Mouse (Mus musculus) hindbrain, postnatal 0 days (tissue): ENCODE results near the gene Npy1r. TPM values are rescaled to one million over a fixed set of nuclear protein-coding genes. Genes with fewer than 3 reads are reported as not detected.

ENCODE experiments used
- ATAC-seq: fragments of 200-750 bp; cut with Nextera tagmentation; 2 replicates; pipeline ENCODE4 v1.8.0; 2017; ENCODE audit warnings: mild to moderate bottlenecking, moderate TSS enrichment, moderate library complexity
- DNase-seq: peaks from one replicate; pipeline ENCODE4 v3.0.0-alpha.2; 2015; ENCODE audit warnings: low spot score
- H3K27ac ChIP-seq: fragments of 300-500 bp; sonication (generic); 2 replicates; pipeline ENCODE4 v1.5.1; 2014; ENCODE audit warnings: mild to moderate bottlenecking
- H3K27me3 ChIP-seq: fragments of 300-500 bp; sonication (generic); 2 replicates; pipeline ENCODE4 v1.6.1; 2014; ENCODE audit warnings: low read length, mixed read lengths; ENCODE audit not compliant: insufficient read depth
- H3K36me3 ChIP-seq: fragments of 300-500 bp; sonication (generic); 2 replicates; pipeline ENCODE4 v1.6.1; 2014; ENCODE audit warnings: low read length, mixed read lengths; ENCODE audit not compliant: insufficient read depth
- H3K4me1 ChIP-seq: fragments of 300-500 bp; sonication (generic); 2 replicates; pipeline ENCODE4 v1.6.1; 2014; ENCODE audit warnings: antibody characterized with exemption, low read length, mixed read lengths; ENCODE audit not compliant: insufficient read depth
- H3K4me2 ChIP-seq: fragments of 300-500 bp; sonication (generic); 2 replicates; pipeline ENCODE4 v1.6.1; 2014; ENCODE audit warnings: low read depth, mild to moderate bottlenecking, low read length, moderate library complexity, mixed read lengths
- H3K4me3 ChIP-seq: fragments of 300-500 bp; sonication (generic); 2 replicates; pipeline ENCODE4 v1.5.1; 2014; ENCODE audit warnings: low read length
- H3K9ac ChIP-seq: fragments of 300-500 bp; sonication (generic); replicated peaks from 2 replicates; pipeline ENCODE4 v1.6.1; 2014; ENCODE audit warnings: mild to moderate bottlenecking, low read length, moderate library complexity, mixed read lengths
- H3K9me3 ChIP-seq: fragments of 300-500 bp; sonication (generic); 2 replicates; pipeline ENCODE4 v1.6.1; 2016; ENCODE audit warnings: low read length, mixed read lengths
- CTCF ChIP-seq: IDR thresholded peaks from 2 replicates; pipeline ENCODE4 v1.5.1; 2016; ENCODE audit warnings: antibody characterized with exemption, control low read depth, low read depth
- WGBS: fragments of 180-500 bp; shearing (Covaris S2); extraction: QIAGEN DNeasy Blood & Tissue Kit; methylation state at CpG from one replicate; pipeline ENCODE4 v1.1.7; 2014; 5-methylcytosine and 5-hydroxymethylcytosine counted together
- polyA plus RNA-seq: library from polyadenylated mRNA; unstranded; fragments of >200 nt; fragmentation: Nextera tagmentation; extraction: Ambion mirVana; gene quantifications from 2 replicates; pipeline ENCODE4 v1.2.1, GENCODE M21; 2015
- total RNA-seq: library from RNA; depleted of rRNA; stranded (reverse); fragments of >200 nt; gene quantifications from 2 replicates; pipeline ENCODE4 v1.2.3, GENCODE M21; 2014

The Npy1r gene
- total and polyA plus RNA-seq, 2 experiments from 2014 or later = 6.4 to 7.0 TPM

- TF ChIP-seq CTCF = no peak
- H3K36me3 ChIP-seq = no peaks in the 10 kb centered on the region
- no peak overlapping the region for H3K27ac ChIP-seq
- no peaks in the 10 kb centered on the region for H3K4me1 ChIP-seq
- H3K27me3 ChIP-seq = no peaks in the 10 kb centered on the region
- no peaks in the 10 kb centered on the region for H3K9me3 ChIP-seq
- peak overlapping the region; percentile 49 for H3K4me3 ChIP-seq
- 0 out of 2 replicates have a peak overlapping the region, but pooled peaks have one; percentile 3 for H3K9ac ChIP-seq
- H3K4me2 ChIP-seq = peak overlapping the region; percentile 85
- ATAC-seq (no peak), DNase-seq (peak; percentile 12)
- WGBS = 6% methylated on average over 7 of the region's 7 CpGs
Observed at GRCm38 (mm10) chr8:66698011-66698410, 1.0 kb downstream of the Npy1r start.

- DNase-seq (no peak), ATAC-seq (no peak)
- Histone ChIP-seq H3K27ac (no peak overlapping the region), H3K27me3 (no peaks in the 10 kb centered on the region), H3K4me3 (peak overlapping the region; percentile 49; the same call in 1 of the 2 replicates), H3K4me1 (no peaks in the 10 kb centered on the region), H3K9ac (no peak overlapping the region), H3K36me3 (no peaks in the 10 kb centered on the region), H3K4me2 (peak overlapping the region; percentile 85), H3K9me3 (no peaks in the 10 kb centered on the region)
- 73% methylated on average over 7 of the region's 7 CpGs for WGBS
- TF ChIP-seq CTCF = no peak
Observed at GRCm38 (mm10) chr8:66698782-66699181, 1.8 kb downstream of the Npy1r start.

GRCm38 (mm10) chr8:66714324-66714975, 17.5 kb downstream of the Npy1r start:
- Histone ChIP-seq H3K27ac (no peak overlapping the region), H3K27me3 (no peaks in the 10 kb centered on the region), H3K4me1 (no peaks in the 10 kb centered on the region), H3K4me2 (no peak overlapping the region), H3K9me3 (no peaks in the 10 kb centered on the region), H3K9ac (no peak overlapping the region), H3K4me3 (no peak overlapping the region), H3K36me3 (no peaks in the 10 kb centered on the region)
- ATAC-seq = no peak
- no peak for TF ChIP-seq CTCF
- no peak for DNase-seq
- WGBS = 82% methylated on average over 7 of the region's 7 CpGs

- Histone ChIP-seq H3K9ac (no peak overlapping the region), H3K4me3 (no peak overlapping the region), H3K4me1 (no peaks in the 10 kb centered on the region), H3K27me3 (no peaks in the 10 kb centered on the region), H3K9me3 (no peaks in the 10 kb centered on the region), H3K4me2 (no peak overlapping the region), H3K27ac (no peak overlapping the region), H3K36me3 (no peaks in the 10 kb centered on the region)
- TF ChIP-seq CTCF = no peak
- ATAC-seq (no peak), DNase-seq (no peak)
- 86% methylated on average over 2 of the region's 2 CpGs for WGBS
Observed at GRCm38 (mm10) chr8:66722835-66723234, 25.8 kb downstream of the Npy1r start.

GRCm38 (mm10) chr8:66729446-66729845, 32.5 kb downstream of the Npy1r start:
- 23% methylated on average over 7 of the region's 7 CpGs for WGBS
- no peaks in the 10 kb centered on the region for H3K27me3 ChIP-seq
- H3K9ac ChIP-seq = no peak overlapping the region
- no peaks in the 10 kb centered on the region for H3K9me3 ChIP-seq
- H3K27ac ChIP-seq = no peak overlapping the region
- DNase-seq (no peak), ATAC-seq (no peak)
- no peak overlapping the region for H3K4me3 ChIP-seq
- H3K36me3 ChIP-seq = no peaks in the 10 kb centered on the region
- no peaks in the 10 kb centered on the region for H3K4me1 ChIP-seq
- no peak overlapping the region for H3K4me2 ChIP-seq
- no peak for TF ChIP-seq CTCF

- Histone ChIP-seq H3K4me3 (no peak overlapping the region), H3K9ac (no peak overlapping the region), H3K36me3 (no peaks in the 10 kb centered on the region), H3K4me1 (no peaks in the 10 kb centered on the region), H3K4me2 (no peak overlapping the region), H3K27me3 (no peaks in the 10 kb centered on the region), H3K27ac (no peak overlapping the region), H3K9me3 (no peaks in the 10 kb centered on the region)
- 48% methylated on average over 5 of the region's 5 CpGs for WGBS
- no peak for DNase-seq
- ATAC-seq = no peak
- no peak for TF ChIP-seq CTCF
Observed at GRCm38 (mm10) chr8:66731957-66732356, 35.0 kb downstream of the Npy1r start.

GRCm38 (mm10) chr8:66742359-66742758, 45.4 kb downstream of the Npy1r start:
- no peak overlapping the region for H3K27ac ChIP-seq
- 58% methylated on average over 1 of the region's 1 CpGs for WGBS
- H3K4me3 ChIP-seq = no peak overlapping the region
- no peak overlapping the region for H3K9ac ChIP-seq
- no peaks in the 10 kb centered on the region for H3K4me1 ChIP-seq
- no peak overlapping the region for H3K4me2 ChIP-seq
- H3K36me3 ChIP-seq = no peaks in the 10 kb centered on the region
- no peaks in the 10 kb centered on the region for H3K27me3 ChIP-seq
- DNase-seq (no peak), ATAC-seq (no peak)
- H3K9me3 ChIP-seq = no peaks in the 10 kb centered on the region
- no peak for TF ChIP-seq CTCF
